Mouse (Mus musculus) hematopoietic stem cell, adult 5-6 weeks (primary cell): ENCODE results near the gene Trim31. TPM values are rescaled to one million over a fixed set of nuclear protein-coding genes. Genes with fewer than 3 reads are reported as not detected.
"Not testable (repeated sequence)": the region's sequence is repeated elsewhere in the genome, so short reads cannot be mapped to it uniquely, and the experiment has no call there.

Source experiments
- ATAC-seq, 2 experiments: fragments of 125-278 bp in 1 of 2; replicated peaks in 1 of 2; 2 replicates each; pipeline ENCODE4 v1.8.0; 2016 to 2017; ENCODE audit warnings: inconsistent platforms in 2 of 2, mild to moderate bottlenecking in 2 of 2, moderate number of reproducible peaks in 2 of 2, low read depth in 1 of 2, moderate TSS enrichment in 1 of 2; ENCODE audit not compliant: low FRiP score in 2 of 2, poor library complexity in 2 of 2, severe bottlenecking in 2 of 2, insufficient read depth in 1 of 2, low TSS enrichment in 1 of 2
- total RNA-seq: library from RNA; stranded (forward); fragments of 172-1452, 232-1000 nt; gene quantifications from 2 replicates; pipeline ENCODE4 v1.2.3, GENCODE M21; 2017

The Trim31 gene
- total RNA-seq, 1 experiment from 2014 or later, result not detected

DNA sequence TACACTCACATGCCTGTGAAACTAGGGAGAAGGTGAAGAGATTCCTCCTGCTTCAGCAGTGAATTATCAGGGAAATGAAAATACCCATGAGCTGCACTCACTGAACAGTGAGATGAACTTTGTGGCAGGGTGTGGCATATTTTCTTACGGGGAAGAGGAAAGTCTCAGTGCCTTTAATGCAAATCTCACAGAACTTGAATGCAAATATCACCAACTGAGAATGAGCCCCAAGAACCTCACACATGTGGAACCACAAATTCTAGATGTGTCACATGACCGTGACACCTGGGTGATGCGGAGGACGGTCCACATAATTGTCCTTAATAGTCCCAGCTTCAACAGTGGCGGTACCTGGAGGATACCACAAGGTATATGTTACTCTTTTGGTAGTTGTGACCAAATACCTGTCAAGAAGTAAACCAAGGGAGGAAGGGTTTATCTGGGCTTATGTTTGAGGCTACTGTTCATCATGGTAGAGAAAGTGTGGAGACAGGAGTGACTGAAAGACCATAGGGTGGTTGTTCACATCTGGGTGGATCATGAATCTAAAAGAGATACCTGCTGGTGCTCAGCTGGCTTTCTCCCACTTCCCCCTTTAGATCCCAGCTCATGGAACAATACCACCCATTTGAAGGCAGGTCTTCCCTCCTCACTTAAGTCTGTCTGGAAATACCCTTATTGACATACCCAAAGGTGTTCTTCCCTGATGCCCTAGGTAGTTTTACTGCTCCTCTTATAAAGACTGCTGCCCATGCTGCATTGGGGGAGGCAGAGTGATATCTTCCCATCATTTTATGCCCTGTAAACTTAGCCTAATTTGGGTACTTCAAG, 7.6 kb upstream of the Trim31 start, which contains the start of gene Trim40:
Gene Trim40, minus strand, starts transcription at position 51 of the 831 bp plus-strand sequence.
- ATAC-seq, result no peak

DNA sequence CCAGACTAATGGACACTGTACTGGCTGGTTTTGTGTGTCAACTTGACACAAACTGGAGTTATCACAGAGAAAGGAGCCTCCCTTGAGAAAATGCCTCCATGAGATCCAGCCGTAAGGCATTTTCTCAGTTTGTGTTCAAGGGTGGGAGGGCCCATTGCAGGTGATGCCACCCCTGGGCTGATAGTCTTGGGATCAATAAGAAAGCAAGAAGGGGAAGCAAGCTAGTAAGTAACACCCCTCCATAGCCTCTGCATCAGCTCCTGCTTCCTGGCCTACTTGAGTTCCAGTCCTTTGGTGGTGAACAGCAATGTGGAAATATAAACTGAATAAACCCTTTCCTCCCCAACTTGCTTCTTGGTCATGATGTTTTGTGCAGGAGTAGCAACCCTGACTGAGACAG, 6.4 kb upstream of the Trim31 start:
- not testable (repeated sequence) for ATAC-seq

DNA sequence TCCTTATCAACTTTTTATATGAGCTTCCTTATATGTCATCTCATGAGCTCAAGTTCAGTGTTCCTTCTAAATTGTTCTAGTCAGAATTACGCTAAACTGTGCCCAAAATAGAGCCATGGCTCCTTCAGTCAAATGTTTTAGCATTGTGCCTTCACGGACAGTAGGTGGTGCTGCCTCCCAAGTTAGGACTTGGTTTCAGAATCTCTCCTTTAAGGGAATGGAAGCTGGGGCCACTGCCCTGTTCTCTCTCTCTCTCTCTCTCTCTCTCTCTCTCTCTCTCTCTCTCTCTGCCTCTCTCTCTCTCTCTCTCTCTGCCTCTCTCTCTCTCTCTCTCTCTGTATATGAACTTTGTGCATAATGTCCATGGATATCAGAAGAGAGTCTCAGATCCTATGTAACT, 5.6 kb upstream of the Trim31 start:
- peak; percentile 81 to 92 for ATAC-seq

DNA sequence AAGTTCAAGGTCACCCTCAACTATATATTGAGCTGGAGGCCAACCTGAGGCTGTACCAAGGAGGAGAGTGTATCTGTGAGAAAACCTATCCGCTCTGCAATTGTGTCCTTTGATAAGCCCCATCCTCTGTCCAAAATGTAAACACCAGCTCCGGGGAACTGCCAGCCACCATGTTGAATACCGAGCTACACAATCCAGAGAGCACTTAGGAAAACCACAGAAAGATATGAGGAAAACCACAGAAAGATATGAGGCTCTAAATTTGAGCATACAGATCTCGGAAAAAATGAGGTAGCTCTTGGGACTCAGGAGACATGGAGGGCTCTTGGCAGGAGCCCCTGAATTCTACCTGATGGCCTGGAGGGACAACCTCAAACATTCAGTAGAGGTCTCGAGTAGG, 4.5 kb upstream of the Trim31 start:
- no peak for ATAC-seq

DNA sequence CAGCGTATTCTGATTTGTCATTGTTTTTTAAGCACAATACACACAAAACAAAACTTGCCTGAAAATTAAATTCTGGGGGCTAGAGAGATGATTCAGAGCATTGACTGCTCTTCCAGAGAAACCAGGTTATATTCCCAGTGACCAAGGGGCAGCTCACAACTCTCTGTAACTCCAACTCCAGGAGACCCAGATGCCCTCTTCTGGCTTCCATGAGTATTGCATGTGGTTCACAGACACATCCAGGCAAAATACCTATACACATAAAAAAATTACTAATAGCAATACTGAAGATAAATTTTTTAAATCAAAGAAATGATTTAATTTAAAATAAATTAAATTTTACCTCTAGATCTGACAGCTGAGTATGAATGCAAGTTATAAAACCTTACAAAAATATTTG, 1.3 kb upstream of the Trim31 start:
- no peak for ATAC-seq

DNA sequence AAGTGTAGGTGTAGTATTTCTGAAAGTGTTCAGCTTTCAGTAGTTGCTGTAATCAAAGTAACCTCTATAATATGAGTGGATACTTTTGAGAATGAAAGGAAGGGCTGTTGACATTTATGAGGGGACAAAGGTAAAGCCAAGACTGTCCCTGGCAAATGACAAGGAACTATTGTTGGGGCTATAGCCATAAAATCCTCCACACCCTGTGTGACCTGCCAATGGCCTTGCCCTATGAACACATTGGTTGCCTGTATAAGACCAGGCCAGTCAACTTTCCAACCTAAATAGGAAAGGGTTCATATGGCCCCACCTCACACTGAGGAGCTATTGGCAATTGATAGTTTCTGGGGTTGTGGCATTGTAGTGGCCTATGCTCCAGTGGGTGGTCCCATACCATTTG, 853 bp upstream of the Trim31 start:
- ATAC-seq, result no peak

DNA sequence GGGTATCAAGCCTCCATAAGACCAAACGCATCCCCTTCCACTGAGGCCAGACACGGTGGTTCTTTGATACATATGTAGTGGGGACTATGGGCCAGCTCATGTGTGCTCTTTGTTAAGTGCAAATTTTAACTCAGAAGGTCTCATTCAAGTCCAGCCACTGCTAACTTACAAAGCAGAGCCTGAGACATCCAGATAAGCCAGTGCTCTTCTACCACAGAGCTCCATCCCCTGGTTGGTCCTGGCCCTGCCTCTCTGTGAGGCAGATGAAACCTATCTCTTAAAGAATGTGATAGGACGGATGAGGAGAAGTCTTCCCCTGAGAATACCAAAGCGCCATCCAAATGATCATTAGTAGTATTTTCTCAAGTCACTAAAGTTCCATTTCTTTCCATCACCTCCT, 1.5 kb downstream of the Trim31 start:
- ATAC-seq, result no peak

DNA sequence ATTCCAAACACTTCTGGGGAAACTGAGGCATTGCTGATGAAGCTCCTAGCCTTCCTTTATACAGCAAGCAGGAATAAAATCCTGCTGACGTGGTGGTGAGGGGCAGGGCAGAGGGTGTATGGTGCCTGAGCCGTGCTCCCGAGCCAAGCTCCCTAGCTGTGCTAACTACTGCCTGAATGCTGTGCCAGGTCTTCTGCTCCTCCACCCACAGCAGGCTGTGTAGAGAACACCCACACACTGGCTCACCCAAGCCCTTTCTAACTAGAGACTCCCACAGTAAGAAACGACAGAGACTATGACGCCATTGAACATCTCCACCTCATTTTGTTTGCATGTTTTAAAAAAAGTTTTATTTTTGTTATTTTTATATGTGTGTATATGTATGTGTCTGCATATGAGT, 2.1 kb downstream of the Trim31 start:
- no peak for ATAC-seq

DNA sequence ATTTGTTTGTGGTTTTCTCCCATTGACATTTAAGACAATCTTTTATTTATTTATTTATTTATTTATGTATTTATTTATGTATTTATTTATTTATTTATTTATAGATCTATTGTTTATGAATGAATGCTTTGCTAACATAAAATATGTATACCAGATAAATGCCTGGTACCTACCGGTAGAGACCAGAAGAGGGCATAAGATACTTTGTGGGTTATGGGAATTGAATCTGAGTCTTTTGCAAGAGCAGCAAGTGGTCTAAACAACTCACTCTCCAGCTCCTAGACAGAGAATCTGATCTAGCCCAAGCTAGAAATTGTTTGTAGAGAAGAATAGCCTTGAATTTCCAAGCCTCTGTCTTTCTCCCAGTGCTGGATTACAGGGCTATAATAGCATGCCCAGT, 2.8 kb downstream of the Trim31 start:
- ATAC-seq, result no peak

DNA sequence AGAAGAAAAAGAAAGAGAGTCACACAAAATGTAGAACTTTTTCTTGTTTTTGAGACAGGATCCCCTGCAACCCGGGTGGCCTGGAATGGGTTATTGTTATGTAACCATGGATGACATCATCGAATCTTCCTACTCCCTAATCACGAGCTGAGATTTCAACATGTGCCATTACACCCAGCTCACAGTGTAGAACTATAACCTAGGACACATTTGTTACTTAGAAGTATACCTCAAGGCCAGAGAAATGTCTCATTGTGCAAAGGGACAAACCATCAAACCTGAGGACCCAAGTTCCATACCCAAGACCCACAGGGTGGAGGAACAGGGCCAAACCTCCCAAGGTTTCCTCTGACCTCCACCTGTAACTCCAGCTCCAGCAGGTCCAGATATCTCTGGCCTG, 5.7 kb downstream of the Trim31 start:
- no peak for ATAC-seq

DNA sequence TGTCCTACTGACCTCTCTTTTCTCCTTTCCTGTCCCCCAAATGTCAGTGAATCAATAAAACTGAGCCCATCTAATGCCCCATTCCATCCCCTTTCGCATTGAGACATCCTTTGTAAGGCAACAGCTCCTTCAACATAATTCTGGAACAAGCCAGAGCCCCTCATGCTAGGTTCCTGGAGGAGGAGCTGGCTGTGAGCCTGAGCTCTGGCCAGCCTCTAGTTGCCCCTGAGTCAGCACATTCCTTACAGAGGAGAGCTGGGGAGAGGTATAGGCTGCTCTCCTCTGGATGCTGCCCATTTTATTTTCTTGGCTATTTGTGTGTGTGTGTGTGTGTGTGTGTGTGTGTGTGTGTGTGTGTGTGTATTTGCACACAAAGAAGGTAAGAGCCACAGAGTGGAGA, 10.3 kb downstream of the Trim31 start:
- no peak for ATAC-seq

DNA sequence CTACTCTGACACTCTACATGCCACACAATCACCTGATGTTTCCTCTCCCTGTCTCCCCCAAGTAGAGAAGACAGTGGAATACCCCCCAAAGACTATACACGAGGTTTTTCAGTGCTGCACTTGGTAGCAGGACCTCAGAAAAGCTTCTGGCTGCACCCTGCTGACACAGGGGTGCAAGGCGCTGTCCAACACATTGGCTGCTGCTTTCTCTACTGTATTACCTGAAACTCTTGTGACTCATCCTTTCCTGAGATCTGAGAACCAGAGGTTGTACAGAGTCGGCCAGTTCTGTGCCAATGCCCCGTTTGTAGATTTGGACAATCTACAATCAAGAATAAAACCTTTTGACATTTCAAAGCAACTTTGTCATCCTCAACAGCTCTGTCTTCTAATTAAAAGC, 11.9 kb downstream of the Trim31 start:
- no peak for ATAC-seq

DNA sequence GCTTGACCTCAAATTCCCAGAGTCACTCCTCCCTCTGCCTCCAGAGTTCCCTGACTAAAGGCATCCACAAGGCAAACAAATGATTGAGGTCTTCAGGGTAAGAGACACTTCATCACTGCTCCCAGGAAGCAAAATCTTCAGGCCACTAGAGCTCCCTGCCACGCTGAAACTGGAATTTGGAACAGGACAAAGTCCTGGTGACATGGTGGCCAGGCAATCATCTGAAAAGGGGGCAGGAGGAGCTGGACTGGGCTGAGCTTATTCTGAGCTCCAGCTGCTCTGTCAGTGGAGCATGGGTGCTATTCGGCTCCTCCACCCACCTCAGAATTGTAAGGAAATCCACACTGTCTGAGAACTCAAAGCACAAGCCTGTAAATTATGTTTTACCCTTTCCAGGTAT, 14.1 kb downstream of the Trim31 start:
- ATAC-seq, result no peak

DNA sequence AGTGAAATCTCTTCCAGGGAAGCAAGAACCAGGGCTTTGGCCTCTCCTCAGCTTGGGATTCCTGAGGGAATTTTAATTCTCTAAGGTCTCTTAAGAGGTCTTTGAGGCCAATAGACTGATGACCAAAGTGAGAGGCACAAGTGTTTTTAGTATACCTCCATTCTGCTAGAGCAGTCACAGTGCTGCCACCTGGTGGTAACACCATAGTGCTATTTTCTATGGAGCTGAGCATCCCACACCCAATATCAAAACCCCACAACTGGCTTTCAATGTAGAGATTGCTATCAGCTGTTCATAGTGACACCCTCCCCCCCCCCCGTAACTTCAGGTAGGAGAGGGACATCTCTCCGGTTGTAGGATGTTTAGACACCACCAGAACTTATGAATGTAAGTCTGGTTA, 16.2 kb downstream of the Trim31 start:
- peak in 1 of 2 experiments; percentile 75; a peak in 2 of 4 replicates for ATAC-seq

DNA sequence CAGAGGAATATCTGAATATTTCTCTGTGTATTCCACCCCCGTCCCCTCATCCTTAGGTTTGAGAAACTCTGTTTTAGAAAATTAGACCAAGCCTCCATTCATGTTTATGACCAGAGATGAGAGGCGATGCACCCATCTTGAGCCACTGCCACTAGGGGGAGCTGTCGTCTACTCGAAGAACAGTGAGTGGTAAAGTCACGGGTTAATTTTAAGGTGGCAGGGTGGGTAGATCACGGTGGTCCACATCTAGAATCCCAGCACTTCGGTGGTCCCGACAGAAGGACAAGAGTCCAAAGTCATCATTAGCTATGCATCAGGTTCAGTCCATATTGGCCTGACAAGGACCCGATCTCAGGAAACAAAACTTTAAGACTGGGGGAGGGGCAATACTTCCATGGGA, 17.2 kb downstream of the Trim31 start:
- ATAC-seq, result no peak; a peak in 1 of 4 replicates

DNA sequence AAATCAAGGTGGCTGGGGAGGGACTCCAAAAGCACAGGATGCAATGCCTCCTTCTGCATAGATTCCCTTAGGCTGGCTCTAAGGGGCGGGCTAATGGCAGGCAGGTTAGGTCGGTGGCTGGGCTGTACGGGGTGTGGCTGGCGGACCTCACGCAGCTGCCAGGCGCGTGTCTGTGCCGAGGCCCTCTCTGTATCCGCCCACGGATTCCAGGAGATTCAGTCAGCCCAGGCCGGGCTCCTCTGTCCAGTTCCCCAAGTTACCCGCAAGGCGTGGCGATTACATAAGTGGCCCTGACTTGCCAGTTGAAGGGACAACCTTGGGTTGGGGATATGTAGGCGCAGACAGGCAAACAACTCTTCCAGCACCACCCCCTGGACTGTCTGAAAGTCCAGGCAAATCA, 22.3 kb downstream of the Trim31 start:
- no peak for ATAC-seq

DNA sequence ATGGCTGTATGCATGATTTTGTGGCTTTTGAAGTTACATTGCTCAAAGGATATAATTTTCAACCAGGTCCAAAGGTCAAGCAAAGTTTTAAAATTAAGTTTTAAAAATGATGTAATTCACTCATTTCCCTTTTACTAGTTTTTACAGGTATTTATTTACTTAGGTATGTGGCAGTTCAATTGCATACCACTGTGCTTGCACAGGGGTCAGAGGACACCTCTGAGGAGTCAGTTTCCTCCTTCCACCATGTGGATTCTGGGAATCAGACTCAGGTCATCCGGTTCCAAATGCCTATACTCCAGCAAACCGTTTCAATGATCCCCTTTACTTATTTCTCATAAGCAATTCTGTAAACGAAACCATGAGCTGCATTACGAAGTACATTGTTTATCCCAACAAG, 24.8 kb downstream of the Trim31 start:
- no peak for ATAC-seq

DNA sequence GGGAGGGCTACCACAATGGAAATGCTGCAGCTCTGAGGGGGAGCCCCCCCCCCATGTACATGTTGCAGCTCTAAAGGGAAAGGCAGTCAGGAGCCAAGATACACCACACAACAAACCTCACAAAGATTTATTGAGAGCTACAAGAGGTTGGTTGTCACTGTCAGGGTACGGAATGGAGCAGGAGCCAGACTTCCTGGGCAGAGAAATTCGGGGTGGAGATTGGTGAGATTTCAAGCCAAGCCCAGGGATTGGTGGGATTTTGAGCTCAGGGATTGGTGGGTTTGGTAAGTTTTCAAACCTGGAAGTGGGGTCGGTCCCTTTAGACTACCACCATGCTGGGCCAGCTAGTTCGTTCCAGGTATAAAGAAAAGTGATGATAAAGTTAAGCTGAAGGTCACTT, 25.6 kb downstream of the Trim31 start:
- ATAC-seq, result no peak

DNA sequence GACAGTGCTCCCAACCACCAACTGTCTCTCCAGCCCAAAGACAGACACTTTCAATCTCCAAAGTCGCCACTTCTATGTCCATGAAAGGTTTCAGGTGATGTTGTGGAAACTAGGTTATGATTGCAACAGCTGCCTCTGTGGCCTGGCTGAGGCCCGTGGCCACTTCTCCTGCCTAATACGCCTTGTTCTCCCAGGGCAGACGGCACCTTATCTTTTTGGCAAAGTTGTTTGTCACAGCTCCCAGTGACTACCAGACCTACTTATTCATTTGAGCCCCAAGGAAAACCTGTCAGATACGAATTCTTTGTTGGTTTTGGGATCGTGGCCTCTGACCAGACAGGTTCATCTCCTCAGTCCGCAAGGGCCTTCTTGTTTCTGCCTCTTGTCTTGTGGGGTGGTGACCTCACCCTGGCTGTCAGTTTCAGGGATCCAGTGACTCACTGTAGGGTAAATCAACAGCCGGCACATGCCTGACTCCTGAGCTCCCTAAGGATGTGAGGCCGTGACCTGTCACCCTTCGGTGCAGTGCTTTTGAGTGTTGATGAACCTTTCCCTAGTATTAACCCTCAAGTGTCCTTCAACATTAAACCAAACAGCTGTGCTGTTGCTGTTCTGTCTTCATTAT, 29.7 kb downstream of the Trim31 start:
- no peak for ATAC-seq
